Mouse (Mus musculus) stomach, embryonic 14.5 days (tissue): Measurements from ENCODE around the gene Fcgr4. TPM values are rescaled to one million over a fixed set of nuclear protein-coding genes. Genes with fewer than 3 reads are reported as not detected.
"Not testable (repeated sequence)": the region's sequence is repeated elsewhere in the genome, so short reads cannot be mapped to it uniquely, and the experiment has no call there.

ENCODE experiments used
- ATAC-seq: fragments of 200-750 bp; cut with Nextera tagmentation; 2 replicates; pipeline ENCODE4 v1.8.0; 2017; ENCODE audit warnings: low read depth, moderate TSS enrichment; ENCODE audit not compliant: insufficient number of reproducible peaks, insufficient read depth, low FRiP score
- H3K27ac ChIP-seq: fragments of 300-500 bp; sonication (generic); 2 replicates; pipeline ENCODE4 v1.5.1; 2014; ENCODE audit warnings: mild to moderate bottlenecking, low read length, moderate library complexity, mixed read lengths
- H3K27me3 ChIP-seq: fragments of 300-500 bp; sonication (generic); 2 replicates; pipeline ENCODE4 v1.6.1; 2014; ENCODE audit warnings: low read length, control low read depth, mixed read lengths; ENCODE audit not compliant: control insufficient read depth, insufficient read depth
- H3K36me3 ChIP-seq: fragments of 300-500 bp; sonication (generic); 2 replicates; pipeline ENCODE4 v1.6.1; 2014; ENCODE audit warnings: mild to moderate bottlenecking, control low read depth, low read length, moderate library complexity, mixed read lengths; ENCODE audit not compliant: control insufficient read depth, insufficient read depth
- H3K4me1 ChIP-seq: fragments of 300-500 bp; sonication (generic); 2 replicates; pipeline ENCODE4 v1.6.1; 2014; ENCODE audit warnings: low read length, control low read depth, mixed read lengths; ENCODE audit not compliant: control insufficient read depth, insufficient read depth
- H3K4me2 ChIP-seq: fragments of 300-500 bp; sonication (generic); replicated peaks from 2 replicates; pipeline ENCODE4 v1.6.1; 2014; ENCODE audit warnings: low read depth, low read length, control low read depth
- H3K4me3 ChIP-seq: fragments of 300-500 bp; sonication (generic); 2 replicates; pipeline ENCODE4 v1.5.1; 2014; ENCODE audit warnings: low read depth, low read length, control low read depth
- H3K9ac ChIP-seq: fragments of 300-500 bp; sonication (generic); replicated peaks from 2 replicates; pipeline ENCODE4 v1.6.1; 2014; ENCODE audit warnings: low read depth, mild to moderate bottlenecking, control low read depth, low read length, moderate library complexity, mixed read lengths
- H3K9me3 ChIP-seq: fragments of 300-500 bp; sonication (generic); 2 replicates; pipeline ENCODE4 v1.6.1; 2016; ENCODE audit warnings: low read depth, low read length, control low read depth; ENCODE audit not compliant: control insufficient read depth
- WGBS: fragments of 180-500 bp; shearing (Covaris S2); extraction: QIAGEN DNeasy Blood & Tissue Kit; methylation state at CpG from one replicate; pipeline ENCODE4 v1.1.7; 2014; 5-methylcytosine and 5-hydroxymethylcytosine counted together
- polyA plus RNA-seq: library from polyadenylated mRNA; unstranded; fragments of >200 nt; fragmentation: Nextera tagmentation; extraction: Ambion mirVana; gene quantifications from 2 replicates; pipeline ENCODE4 v1.2.1, GENCODE M21; 2014

The Fcgr4 gene
- polyA plus RNA-seq, 1 experiment from 2014 or later: 0.91 TPM

GRCm38 (mm10) chr1:171064491-171065242, 45.9 kb downstream of the Fcgr4 start, which contains the start of gene Fcgr3:
Gene Fcgr3 (minus strand): TSS chr1:171064935.
- peak; percentile 53 for ATAC-seq
- Histone ChIP-seq H3K9ac (0 out of 2 replicates have a peak within 1 kb of the TSS, but pooled peaks have one; percentile 4), H3K4me3 (peak within 1 kb of the TSS; percentile 36), H3K27me3 (peaks cover 16% of the 10 kb centered on the region), H3K4me2 (peak within 1 kb of the TSS; percentile 46)
- WGBS: 1% methylated on average over 40 of the region's 75 CpGs
- H3K4me1 ChIP-seq, H3K36me3 ChIP-seq, H3K9me3 ChIP-seq, H3K27ac ChIP-seq: not testable (repeated sequence)

- Histone ChIP-seq H3K4me3 (peak overlapping the region; percentile 36), H3K4me2 (peak overlapping the region; percentile 46), H3K27me3 (peaks cover 17% of the 10 kb centered on the region)
- not testable (repeated sequence) for H3K9me3 ChIP-seq, H3K9ac ChIP-seq, H3K27ac ChIP-seq, H3K4me1 ChIP-seq, H3K36me3 ChIP-seq
- 1% methylated on average over 17 of the region's 35 CpGs for WGBS
- peak; percentile 24 for ATAC-seq
These were observed 46.5 kb downstream of the Fcgr4 start for GRCm38 (mm10) chr1:171065243-171065587.

GRCm38 (mm10) chr1:171065768-171066167, 47.0 kb downstream of the Fcgr4 start:
- H3K9ac ChIP-seq, H3K36me3 ChIP-seq, H3K4me1 ChIP-seq, H3K27ac ChIP-seq, H3K9me3 ChIP-seq: not testable (repeated sequence)
- H3K4me2 ChIP-seq: peak overlapping the region; percentile 37
- peak overlapping the region; percentile 17; the same call in 1 of the 2 replicates for H3K4me3 ChIP-seq
- peak; percentile 5; the same call in 1 of the 2 replicates for ATAC-seq
- H3K27me3 ChIP-seq: peaks cover 17% of the 10 kb centered on the region
- WGBS: 6% methylated on average over 25 of the region's 45 CpGs

GRCm38 (mm10) chr1:171066583-171066982, 47.9 kb downstream of the Fcgr4 start:
- peaks cover 17% of the 10 kb centered on the region for H3K27me3 ChIP-seq
- H3K4me1 ChIP-seq, H3K9ac ChIP-seq, H3K4me2 ChIP-seq, H3K36me3 ChIP-seq, H3K27ac ChIP-seq, H3K9me3 ChIP-seq, H3K4me3 ChIP-seq: not testable (repeated sequence)
- peak; percentile 26 for ATAC-seq
- WGBS: 17% methylated on average over 2 of the region's 10 CpGs

GRCm38 (mm10) chr1:171067928-171068327, 49.2 kb downstream of the Fcgr4 start:
- H3K27ac ChIP-seq, ATAC-seq: not testable (repeated sequence)
- 46% methylated on average over 5 of the region's 5 CpGs for WGBS

DNA sequence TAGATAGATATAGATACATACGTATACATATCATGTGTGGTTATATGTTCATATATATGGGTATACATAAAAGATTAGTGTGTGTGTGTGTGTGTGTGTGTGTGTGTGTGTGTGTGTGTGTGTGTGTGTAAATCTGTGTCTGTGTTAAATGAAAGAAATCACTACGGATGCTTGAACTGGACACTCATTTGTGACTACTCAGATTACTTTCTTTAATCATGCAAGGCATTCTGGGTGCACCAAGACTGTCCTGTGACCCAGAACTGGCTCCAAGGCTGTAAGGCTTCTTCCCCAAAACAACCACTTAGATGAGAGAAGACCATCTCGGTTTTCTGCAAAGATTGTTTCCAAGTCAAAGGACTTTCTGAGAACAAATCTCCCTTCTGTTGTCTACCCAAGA, 50.8 kb downstream of the Fcgr4 start:
- 61% methylated on average over 3 of the region's 3 CpGs for WGBS
- not testable (repeated sequence) for ATAC-seq, H3K4me1 ChIP-seq, H3K4me2 ChIP-seq, H3K4me3 ChIP-seq, H3K9me3 ChIP-seq, H3K9ac ChIP-seq, H3K36me3 ChIP-seq, H3K27ac ChIP-seq
- H3K27me3 ChIP-seq: peaks cover 13% of the 10 kb centered on the region

More at GRCm38 (mm10) chr1:171067928-171068327, 49.2 kb downstream of the Fcgr4 start:
- not testable (repeated sequence) for H3K9me3 ChIP-seq, H3K4me3 ChIP-seq, H3K36me3 ChIP-seq, H3K4me2 ChIP-seq, H3K9ac ChIP-seq, H3K4me1 ChIP-seq
- H3K27me3 ChIP-seq: peaks cover 17% of the 10 kb centered on the region

- H3K9ac ChIP-seq, H3K36me3 ChIP-seq, H3K4me2 ChIP-seq, ATAC-seq, H3K27ac ChIP-seq, H3K4me3 ChIP-seq, H3K4me1 ChIP-seq, H3K9me3 ChIP-seq: not testable (repeated sequence)
- 24% methylated on average over 11 of the region's 16 CpGs for WGBS
- H3K27me3 ChIP-seq: peaks cover 12% of the 10 kb centered on the region
These were observed 52.2 kb downstream of the Fcgr4 start for GRCm38 (mm10) chr1:171070879-171071278.

- H3K9ac ChIP-seq, H3K27ac ChIP-seq, H3K4me2 ChIP-seq, H3K4me3 ChIP-seq, H3K36me3 ChIP-seq, H3K4me1 ChIP-seq, H3K9me3 ChIP-seq: not testable (repeated sequence)
- ATAC-seq: peak; percentile 60
- H3K27me3 ChIP-seq: peaks cover 12% of the 10 kb centered on the region
- WGBS: no CpG with 5 or more reads among the region's 35 CpGs
These were observed 53.0 kb downstream of the Fcgr4 start for GRCm38 (mm10) chr1:171071726-171072125.

GRCm38 (mm10) chr1:171072217-171072616, 53.5 kb downstream of the Fcgr4 start:
- H3K9me3 ChIP-seq, H3K4me2 ChIP-seq, H3K27ac ChIP-seq, H3K36me3 ChIP-seq, H3K4me3 ChIP-seq, H3K4me1 ChIP-seq, H3K9ac ChIP-seq: not testable (repeated sequence)
- peak; percentile 44; the same call in 1 of the 2 replicates for ATAC-seq
- H3K27me3 ChIP-seq: peaks cover 12% of the 10 kb centered on the region
- WGBS: no CpG with 5 or more reads among the region's 45 CpGs
